Mouse (Mus musculus) midbrain, embryonic 16.5 days (tissue): ENCODE measurements around the gene Adprhl1. TPM values are rescaled to one million over a fixed set of nuclear protein-coding genes. Genes with fewer than 3 reads are reported as not detected.

Experiments used
- ATAC-seq: fragments of 200-750 bp; cut with Nextera tagmentation; 2 replicates; pipeline ENCODE4 v1.8.0; 2017; ENCODE audit warnings: moderate TSS enrichment
- H3K27ac ChIP-seq: fragments of 300-500 bp; sonication (generic); 2 replicates; pipeline ENCODE4 v1.5.1; 2014; ENCODE audit warnings: mild to moderate bottlenecking, low read length, mixed read lengths
- H3K27me3 ChIP-seq: fragments of 300-500 bp; sonication (generic); 2 replicates; pipeline ENCODE4 v1.6.1; 2014; ENCODE audit warnings: low read depth, low read length, mixed read lengths; ENCODE audit not compliant: control insufficient read depth, insufficient read depth
- H3K36me3 ChIP-seq: fragments of 300-500 bp; sonication (generic); 2 replicates; pipeline ENCODE4 v1.6.1; 2014; ENCODE audit warnings: mild to moderate bottlenecking, low read length, moderate library complexity, mixed read lengths; ENCODE audit not compliant: control insufficient read depth, insufficient read depth
- H3K4me1 ChIP-seq: fragments of 300-500 bp; sonication (generic); 2 replicates; pipeline ENCODE4 v1.6.1; 2014; ENCODE audit warnings: mild to moderate bottlenecking, low read length, mixed read lengths; ENCODE audit not compliant: control insufficient read depth, insufficient read depth
- H3K4me2 ChIP-seq: fragments of 300-500 bp; sonication (generic); 2 replicates; pipeline ENCODE4 v1.6.1; 2014; ENCODE audit warnings: mild to moderate bottlenecking, low read length, mixed read lengths
- H3K4me3 ChIP-seq: fragments of 300-500 bp; sonication (generic); 2 replicates; pipeline ENCODE4 v1.5.1; 2014; ENCODE audit warnings: low read depth, mild to moderate bottlenecking, low read length, moderate library complexity, mixed read lengths
- H3K9ac ChIP-seq: fragments of 300-500 bp; sonication (generic); 2 replicates; pipeline ENCODE4 v1.6.1; 2014; ENCODE audit warnings: low read depth, low read length, mixed read lengths
- H3K9me3 ChIP-seq: fragments of 300-500 bp; sonication (generic); replicated peaks from 2 replicates; pipeline ENCODE4 v1.6.1; 2014; ENCODE audit warnings: mild to moderate bottlenecking, low read length, mixed read lengths; ENCODE audit not compliant: control insufficient read depth, poor library complexity, severe bottlenecking
- WGBS: fragments of 180-500 bp; shearing (Covaris S2); extraction: QIAGEN DNeasy Blood & Tissue Kit; methylation state at CpG from one replicate; pipeline ENCODE4 v1.1.7; 2014; 5-methylcytosine and 5-hydroxymethylcytosine counted together
- polyA plus RNA-seq: library from polyadenylated mRNA; unstranded; fragments of >200 nt; fragmentation: Nextera tagmentation; extraction: Ambion mirVana; gene quantifications from 2 replicates; pipeline ENCODE4 v1.2.1, GENCODE M21; 2015

The Adprhl1 gene
- 0.29 TPM in 1 of 2 replicates, not detected in the other for polyA plus RNA-seq

DNA sequence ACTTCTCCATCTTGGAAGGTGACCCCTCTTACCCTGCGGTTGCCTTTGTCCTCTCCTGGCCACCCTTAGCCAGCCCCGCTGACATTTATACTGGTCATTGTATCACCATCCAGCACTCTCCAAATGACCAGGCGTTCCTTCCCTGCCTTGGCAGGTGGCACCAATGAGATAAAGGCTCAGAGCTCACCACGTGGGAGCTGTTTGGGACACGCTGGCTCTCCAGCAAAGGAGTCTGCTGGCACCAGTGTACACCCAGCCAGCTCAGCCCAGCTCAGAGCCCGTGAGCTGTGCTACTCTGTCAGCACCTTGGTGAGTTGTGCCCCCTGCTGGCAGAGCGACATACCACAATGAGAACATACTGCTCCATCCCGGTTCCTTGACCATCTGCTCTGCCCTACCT, at the start of gene Adprhl1:
Gene Adprhl1, minus strand, starts transcription at position 144 of the 400 bp plus-strand sequence.
- WGBS, result 36% methylated on average over 8 of the region's 8 CpGs
- no peaks in the 10 kb centered on the region for H3K4me1 ChIP-seq

DNA sequence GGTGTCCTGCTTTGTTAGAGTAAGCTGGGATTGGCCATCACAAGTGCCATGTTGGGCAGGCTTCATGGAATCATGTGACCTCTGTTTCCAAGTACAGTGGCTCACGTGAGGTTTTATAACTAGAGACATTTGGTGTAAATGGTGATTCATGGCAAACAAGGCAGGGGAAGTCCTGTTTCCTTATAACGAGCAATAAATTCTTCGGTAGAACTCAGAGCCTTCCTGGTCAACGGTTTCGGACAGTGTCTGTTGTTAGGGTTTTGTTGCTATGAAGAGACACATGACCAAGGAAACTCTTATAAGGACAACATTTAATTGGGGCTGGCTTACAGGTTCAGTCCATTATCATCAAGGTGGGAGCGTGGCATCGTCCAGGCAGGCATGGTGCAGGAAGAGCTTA, 47.1 kb upstream of the Adprhl1 start:
- Histone ChIP-seq H3K36me3 (peaks cover 68% of the 10 kb centered on the region), H3K4me1 (no peaks in the 10 kb centered on the region), H3K4me3 (no peak overlapping the region), H3K9ac (no peak overlapping the region), H3K4me2 (no peak overlapping the region), H3K9me3 (no peaks in the 10 kb centered on the region), H3K27me3 (no peaks in the 10 kb centered on the region), H3K27ac (no peak overlapping the region)
- ATAC-seq, result no peak
- WGBS, result 99% methylated on average over 7 of the region's 7 CpGs

More for the DNA sequence above, at the start of gene Adprhl1:
- Histone ChIP-seq H3K27ac (no peak within 1 kb of the TSS), H3K4me2 (no peak within 1 kb of the TSS), H3K27me3 (no peaks in the 10 kb centered on the region), H3K36me3 (peaks cover 16% of the 10 kb centered on the region), H3K4me3 (no peak within 1 kb of the TSS), H3K9ac (no peak within 1 kb of the TSS), H3K9me3 (no peaks in the 10 kb centered on the region)
- ATAC-seq, result peak; percentile 67

DNA sequence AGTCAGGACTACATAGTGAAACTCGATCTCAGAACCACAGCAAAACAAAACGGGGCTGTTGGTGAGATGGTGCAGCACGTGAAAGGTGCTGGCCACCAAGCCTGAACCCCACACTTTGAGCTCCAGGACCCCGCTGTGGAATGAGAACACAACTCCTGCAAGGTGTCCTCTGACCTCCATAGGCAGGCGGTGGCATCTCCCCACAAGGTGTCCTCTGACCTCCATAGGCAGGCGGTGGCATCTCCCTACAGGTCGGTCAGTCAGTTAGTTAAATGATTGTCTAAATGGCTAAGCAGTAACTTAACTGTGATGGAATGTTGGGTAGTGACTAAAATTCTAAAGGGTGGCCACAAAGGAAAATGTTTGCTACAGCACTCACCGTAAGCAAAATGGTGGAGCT, 45.6 kb upstream of the Adprhl1 start:
- no peaks in the 10 kb centered on the region for H3K9me3 ChIP-seq
- no peak overlapping the region for H3K4me2 ChIP-seq
- peaks cover 65% of the 10 kb centered on the region for H3K36me3 ChIP-seq
- no peaks in the 10 kb centered on the region for H3K4me1 ChIP-seq
- no peak for ATAC-seq
- no peaks in the 10 kb centered on the region for H3K27me3 ChIP-seq
- H3K4me3 ChIP-seq, result no peak overlapping the region
- no peak overlapping the region for H3K27ac ChIP-seq
- WGBS, result 95% methylated on average over 8 of the region's 8 CpGs
- no peak overlapping the region for H3K9ac ChIP-seq

DNA sequence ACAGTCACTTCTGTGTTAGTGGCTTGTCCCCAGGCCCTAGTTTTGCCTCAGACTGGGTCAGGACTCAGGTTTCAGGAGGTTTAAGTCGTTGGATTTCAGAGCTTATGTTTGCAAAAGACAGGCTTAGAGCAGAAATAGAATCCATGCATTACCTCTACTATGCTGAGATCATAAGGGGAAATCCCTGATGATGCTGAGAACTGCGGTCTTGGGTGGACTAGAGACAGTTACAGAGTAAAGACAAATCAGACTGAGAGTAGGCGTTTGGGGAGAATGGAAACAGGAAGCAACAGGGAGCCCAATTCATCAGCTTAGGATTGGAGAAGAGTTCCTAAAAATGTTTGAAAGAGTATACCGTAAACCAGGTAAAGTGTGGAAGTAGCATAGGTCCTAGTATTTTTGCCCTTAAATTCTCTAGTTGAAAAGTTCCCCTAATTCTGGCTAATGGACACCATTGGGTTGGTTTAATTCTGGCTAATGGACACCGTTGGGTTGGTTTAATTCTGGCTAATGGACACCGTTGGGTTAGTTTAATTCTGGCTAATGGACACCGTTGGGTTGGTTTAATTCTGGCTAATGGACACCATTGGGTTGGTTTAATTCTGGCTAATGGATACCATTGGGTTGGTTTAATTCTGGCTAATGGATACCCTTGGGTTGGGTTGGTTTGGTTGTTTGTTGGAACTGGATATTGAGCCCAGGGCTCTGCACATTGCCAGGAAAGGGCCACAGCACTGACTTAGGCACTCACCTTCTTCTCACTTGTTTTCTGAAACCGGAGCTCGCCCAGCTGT, 39.9 kb upstream of the Adprhl1 start:
- no peak overlapping the region for H3K4me3 ChIP-seq
- H3K9ac ChIP-seq, result no peak overlapping the region
- H3K27me3 ChIP-seq, result no peaks in the 10 kb centered on the region
- no peak overlapping the region for H3K27ac ChIP-seq
- peaks cover 9% of the 10 kb centered on the region for H3K4me1 ChIP-seq
- no peak overlapping the region for H3K4me2 ChIP-seq
- no peaks in the 10 kb centered on the region for H3K9me3 ChIP-seq
- no peak for ATAC-seq
- H3K36me3 ChIP-seq, result peaks cover 28% of the 10 kb centered on the region
- 96% methylated on average over 9 of the region's 9 CpGs for WGBS

DNA sequence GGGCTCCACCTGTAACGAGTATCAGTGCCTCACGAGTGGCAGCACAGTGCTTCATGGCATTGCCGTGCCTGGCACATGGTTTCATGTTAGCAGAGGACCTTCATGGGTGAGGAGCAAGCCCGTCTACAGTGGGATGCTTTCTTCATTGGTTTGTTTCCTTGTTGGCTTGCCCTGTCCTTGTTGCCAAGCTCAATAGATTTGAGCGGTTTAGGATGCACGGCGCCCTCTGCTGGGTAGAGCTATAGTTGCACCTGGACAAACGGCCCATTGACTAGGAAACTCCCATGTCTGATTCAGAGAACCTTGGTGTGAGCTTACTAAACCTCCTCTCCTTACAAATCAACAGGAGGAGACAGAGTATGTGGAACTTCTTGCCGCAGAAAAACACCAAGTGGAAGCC, 38.4 kb upstream of the Adprhl1 start:
- Histone ChIP-seq H3K9ac (no peak overlapping the region), H3K4me1 (peaks cover 11% of the 10 kb centered on the region), H3K27ac (no peak overlapping the region), H3K4me2 (no peak overlapping the region), H3K4me3 (no peak overlapping the region), H3K27me3 (no peaks in the 10 kb centered on the region), H3K9me3 (no peaks in the 10 kb centered on the region), H3K36me3 (peaks cover 27% of the 10 kb centered on the region)
- ATAC-seq, result no peak
- 27% methylated on average over 9 of the region's 9 CpGs for WGBS

DNA sequence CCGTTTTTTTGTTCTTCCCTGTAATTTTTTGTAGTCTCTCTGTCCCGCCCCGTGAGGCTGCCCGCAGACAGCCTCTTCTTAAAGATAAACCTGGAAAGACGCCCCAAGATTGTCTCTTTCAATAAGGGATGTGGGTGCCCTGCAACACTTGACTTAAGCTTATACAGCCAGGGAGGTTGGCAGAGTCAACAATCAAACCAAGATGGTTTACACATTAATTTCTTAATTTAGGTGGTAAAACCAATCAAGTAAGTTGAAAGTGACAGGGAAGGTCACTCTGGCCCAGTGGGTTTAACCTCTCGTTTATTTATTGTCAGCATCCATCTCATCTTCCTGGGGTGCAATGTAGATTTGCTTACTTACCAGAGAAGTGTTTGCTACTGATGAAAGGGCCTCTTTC, 34.7 kb upstream of the Adprhl1 start:
- 3% methylated on average over 6 of the region's 6 CpGs for WGBS
- peak overlapping the region; percentile 74 for H3K9ac ChIP-seq
- no peak overlapping the region; the same call in 1 of the 2 replicates for H3K27ac ChIP-seq
- no peak for ATAC-seq
- peak overlapping the region; percentile 78 for H3K4me2 ChIP-seq
- H3K4me1 ChIP-seq, result peaks cover 23% of the 10 kb centered on the region
- H3K4me3 ChIP-seq, result peak overlapping the region; percentile 76
- H3K9me3 ChIP-seq, result no peaks in the 10 kb centered on the region
- H3K36me3 ChIP-seq, result peaks cover 4% of the 10 kb centered on the region; the same call in 1 of the 2 replicates
- H3K27me3 ChIP-seq, result no peaks in the 10 kb centered on the region

DNA sequence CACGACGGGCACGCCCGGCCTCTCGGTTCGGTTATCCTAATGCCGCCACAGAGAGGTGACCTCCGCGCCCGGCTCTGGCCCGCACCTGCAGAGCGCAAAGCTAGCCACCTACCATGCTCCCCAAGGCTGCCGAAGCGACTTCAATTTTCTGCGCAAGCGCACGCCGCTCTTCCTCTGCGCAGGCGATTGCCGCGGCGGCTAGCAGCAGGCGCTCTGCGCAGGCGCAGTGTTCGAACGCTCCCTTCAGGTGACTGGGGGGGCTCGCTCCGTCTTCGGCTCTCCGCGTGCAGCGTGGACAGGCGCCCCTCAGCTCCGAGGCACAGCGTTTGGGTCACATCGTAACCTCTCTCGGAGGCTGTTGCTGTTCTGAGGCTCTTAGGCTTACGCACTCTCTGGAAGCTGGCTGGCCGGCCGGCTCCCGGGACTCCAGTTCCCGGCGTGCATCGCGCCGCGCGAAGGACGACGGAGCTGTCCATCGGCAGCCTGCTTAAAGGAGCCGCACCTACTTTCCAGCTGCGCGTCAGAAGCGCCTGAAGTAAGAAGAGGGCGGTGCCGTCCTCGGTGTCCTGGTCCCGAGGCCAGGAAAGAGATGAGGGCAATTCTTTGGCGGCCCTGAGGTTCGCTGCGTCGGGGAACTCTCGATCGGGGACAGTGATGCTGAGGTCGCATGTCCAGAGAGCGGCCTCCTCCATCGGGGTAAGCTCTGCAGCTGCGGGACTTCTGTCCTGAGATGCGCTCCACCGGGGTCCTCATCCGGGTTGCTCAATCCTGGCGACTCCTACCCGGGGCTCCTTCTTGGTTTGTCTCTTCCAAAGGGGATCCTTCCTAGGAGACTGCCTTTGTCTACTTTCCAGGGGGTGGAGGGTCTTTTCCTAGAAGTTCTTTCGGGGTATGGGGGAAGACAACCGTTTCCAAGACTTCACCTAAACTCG, 34.0 kb upstream of the Adprhl1 start, which contains the start of the genes Dcun1d2 and Tmco3:
Gene Dcun1d2, minus strand, starts transcription at position 440 of the 932 bp plus-strand sequence.
Gene Tmco3, plus strand, starts transcription at position 499 of the 932 bp plus-strand sequence.
- H3K4me2 ChIP-seq, result peak within 1 kb of the TSS; percentile 95
- peaks cover 4% of the 10 kb centered on the region; the same call in 1 of the 2 replicates for H3K36me3 ChIP-seq
- peak within 1 kb of the TSS; percentile 74 for H3K9ac ChIP-seq
- peak within 1 kb of the TSS; percentile 76 for H3K4me3 ChIP-seq
- peaks cover 23% of the 10 kb centered on the region for H3K4me1 ChIP-seq
- no peaks in the 10 kb centered on the region for H3K9me3 ChIP-seq
- H3K27me3 ChIP-seq, result no peaks in the 10 kb centered on the region
- peak; percentile 95 for ATAC-seq
- H3K27ac ChIP-seq, result peak within 1 kb of the TSS; percentile 93
- WGBS, result under 1% methylated on average over 79 of the region's 79 CpGs

DNA sequence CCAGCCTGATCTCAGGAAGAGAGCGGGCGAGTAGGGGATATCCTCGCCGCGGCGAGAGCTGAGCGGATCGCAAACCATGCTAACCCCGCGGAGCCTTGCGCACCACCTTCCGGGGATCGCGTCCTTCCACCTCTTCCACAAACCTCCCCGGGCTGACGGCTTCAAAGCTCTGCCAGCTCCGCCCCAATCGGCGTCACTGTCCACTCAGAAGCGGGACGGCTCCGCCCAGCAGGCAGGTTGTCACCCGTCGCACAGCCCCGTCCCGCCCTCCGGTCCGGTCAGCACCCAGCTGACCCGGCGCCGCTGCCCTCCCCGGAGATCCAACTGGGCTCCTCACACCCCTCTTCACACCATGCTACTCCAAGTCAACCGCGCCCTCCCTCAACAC, 33.3 kb upstream of the Adprhl1 start:
- H3K4me3 ChIP-seq, result peak overlapping the region; percentile 76
- ATAC-seq, result peak; percentile 80
- peaks cover 23% of the 10 kb centered on the region for H3K4me1 ChIP-seq
- peak overlapping the region; percentile 95 for H3K4me2 ChIP-seq
- under 1% methylated on average over 34 of the region's 34 CpGs for WGBS
- H3K27me3 ChIP-seq, result no peaks in the 10 kb centered on the region
- peak overlapping the region; percentile 93 for H3K27ac ChIP-seq
- H3K9ac ChIP-seq, result peak overlapping the region; percentile 74
- no peaks in the 10 kb centered on the region for H3K36me3 ChIP-seq
- H3K9me3 ChIP-seq, result no peaks in the 10 kb centered on the region
